ENCODE assay signal across 17 mouse cellular contexts in genomic region chr4:81023436-81023983, GRCm38 (mm10).
A peak's percentile ranks its signal among the peaks of the same experiment; 100 is the strongest.
DNase-seq lines count a peak whose midpoint lies in the region; ATAC-seq and TF ChIP-seq lines count a peak whose summit lies in the region.
"Had no signal": no experiment of that assay in that cellular context is flagged by ENCODE, and none has a peak within 500 bp of the region (broad histone marks: within the 10 kb centered on the region; RNA-seq: fewer than 3 reads in every experiment).

No protein-coding gene starts in this region.

- H3K27ac ChIP-seq in heart, embryonic 10.5 days, result no peak overlapping the region
- no peak overlapping the region for H3K27ac ChIP-seq in kidney, embryonic 16.5 days (ENCODE audit: low read length)
- no peak overlapping the region for H3K27ac ChIP-seq in kidney, adult 2 months (ENCODE audit: insufficient read depth, low read depth, low read length)
- H3K27ac ChIP-seq: hindbrain, embryonic 15.5 days; limb, embryonic 13.5 days; liver, embryonic 14.5 days; midbrain, embryonic 13.5 days had no signal

- peak overlapping the region; percentile 20 for H3K4me2 ChIP-seq in kidney, embryonic 16.5 days (replicated peaks; ENCODE audit: low read depth, low read length)
- H3K4me2 ChIP-seq in myocyte (ENCODE audit: low read depth), result peak overlapping the region; percentile 63
- H3K4me2 ChIP-seq: hindbrain, embryonic 15.5 days; limb, embryonic 13.5 days; midbrain, embryonic 13.5 days had no signal

- H3K9me3 ChIP-seq in heart, embryonic 10.5 days, result no peaks in the 10 kb centered on the region
- H3K9me3 ChIP-seq in kidney, embryonic 16.5 days (ENCODE audit: low read length), result no peaks in the 10 kb centered on the region
- H3K9me3 ChIP-seq: hindbrain, embryonic 15.5 days; limb, embryonic 13.5 days; midbrain, embryonic 13.5 days had no signal

- peak; percentile 78 for DNase-seq in heart, adult 11 months
- no peak for DNase-seq in heart, embryonic 10.5 days (ENCODE audit: low spot score)
- no peak for DNase-seq in kidney, adult 2 months
- DNase-seq in urinary bladder, postnatal 36 days (ENCODE audit: low spot score in 2 of 2), result peak; percentile 7 to 13
- DNase-seq in urinary bladder, adult 18-20 months (ENCODE audit: low spot score in 2 of 2), result no peak
- no peak for DNase-seq in embryo, embryonic 10.5 days (ENCODE audit: low spot score)
- DNase-seq: adrenal gland, postnatal 10 days; cerebellum, adult 9-11 months; thymus, postnatal 4 days had no signal

- WGBS in heart, embryonic 10.5 days, result 68% methylated on average over 14 of the region's 14 CpGs
- 37% methylated on average over 14 of the region's 14 CpGs for whole genome bisulfite sequencing in kidney, embryonic 16.5 days
- 36% methylated on average over 14 of the region's 14 CpGs for WGBS in kidney, adult 2 months

- ATAC-seq in kidney, embryonic 16.5 days (ENCODE audit: low FRiP score, low TSS enrichment), result peak; percentile 63; the same call in 1 of the 2 replicates
- ATAC-seq: intestine, embryonic 16.5 days; midbrain, embryonic 13.5 days had no signal

- no peaks in the 10 kb centered on the region for H3K4me1 ChIP-seq in heart, embryonic 10.5 days
- 0 out of 2 replicates have a peak, but pooled peaks cover 4% of the 10 kb centered on the region for H3K4me1 ChIP-seq in kidney, embryonic 16.5 days (ENCODE audit: insufficient read depth, low read length)
- no peaks in the 10 kb centered on the region for H3K4me1 ChIP-seq in kidney, adult 2 months (ENCODE audit: control insufficient read depth, insufficient read depth, low read length)
- H3K4me1 ChIP-seq: hindbrain, embryonic 15.5 days; limb, embryonic 13.5 days; midbrain, embryonic 13.5 days had no signal

- TF ChIP-seq CTCF in kidney, adult 2 months (conservative IDR thresholded peaks at IDR 0.05; ENCODE audit: insufficient read depth, insufficient read length, low read depth, low read length), result no peak

- no peak overlapping the region for H3K9ac ChIP-seq in kidney, embryonic 16.5 days (replicated peaks; ENCODE audit: low read length)
- H3K9ac ChIP-seq: hindbrain, embryonic 15.5 days; limb, embryonic 13.5 days; liver, embryonic 14.5 days; midbrain, embryonic 13.5 days had no signal

- no peak overlapping the region for H3ac ChIP-seq in myocyte (ENCODE audit: control insufficient read depth, insufficient read length)

- no peak for TF ChIP-seq POLR2A in kidney, adult 2 months (IDR thresholded peaks at IDR 0.05; ENCODE audit: low read depth, low read length)
- no peak for TF ChIP-seq POLR2A in myocyte (IDR thresholded peaks at IDR 0.05; ENCODE audit: insufficient read length, low read depth)

- H3K27me3 ChIP-seq in heart, embryonic 10.5 days (ENCODE audit: insufficient read depth, poor library complexity, severe bottlenecking), result no peaks in the 10 kb centered on the region
- H3K27me3 ChIP-seq in kidney, embryonic 16.5 days (ENCODE audit: insufficient read depth, low read length), result no peaks in the 10 kb centered on the region
- no peaks in the 10 kb centered on the region for H3K27me3 ChIP-seq in kidney, adult 2 months (replicated peaks; ENCODE audit: control insufficient read depth, insufficient read depth, low read length)
- H3K27me3 ChIP-seq in myocyte (ENCODE audit: control insufficient read depth, insufficient read depth, insufficient read length), result no peaks in the 10 kb centered on the region
- H3K27me3 ChIP-seq: CH12.LX; hindbrain, embryonic 15.5 days; limb, embryonic 13.5 days; midbrain, embryonic 13.5 days had no signal

- no peaks in the 10 kb centered on the region for H3K36me3 ChIP-seq in heart, embryonic 10.5 days
- no peaks in the 10 kb centered on the region for H3K36me3 ChIP-seq in kidney, embryonic 16.5 days (ENCODE audit: insufficient read depth, low read length)
- H3K36me3 ChIP-seq in kidney, adult 2 months (ENCODE audit: control insufficient read depth, insufficient read depth, low read length), result no peaks in the 10 kb centered on the region
- no peaks in the 10 kb centered on the region for H3K36me3 ChIP-seq in myocyte (ENCODE audit: control insufficient read depth, insufficient read depth)
- H3K36me3 ChIP-seq: hindbrain, embryonic 15.5 days; limb, embryonic 13.5 days; midbrain, embryonic 13.5 days had no signal

- no peaks in the 10 kb centered on the region for H3K79me2 ChIP-seq in myocyte (ENCODE audit: control insufficient read depth, insufficient read depth)

- H3K4me3 ChIP-seq in heart, embryonic 10.5 days, result no peak overlapping the region
- H3K4me3 ChIP-seq in kidney, embryonic 16.5 days (ENCODE audit: low read length), result no peak overlapping the region
- H3K4me3 ChIP-seq in kidney, adult 2 months (ENCODE audit: insufficient read depth, low read depth, low read length), result no peak overlapping the region
- no peak overlapping the region for H3K4me3 ChIP-seq in myocyte
- H3K4me3 ChIP-seq: hindbrain, embryonic 15.5 days; limb, embryonic 13.5 days; midbrain, embryonic 13.5 days had no signal

TF ChIP-seq in myocyte, 11 proteins besides CTCF, POLR2A, EP300 and RAD21:
- TF ChIP-seq MAX (IDR thresholded peaks at IDR 0.05; ENCODE audit: low read depth) (no peak), TCF12 (IDR thresholded peaks at IDR 0.05; ENCODE audit: insufficient read depth, poor library complexity, severe bottlenecking) (no peak), MYOG (IDR thresholded peaks at IDR 0.05; ENCODE audit: control insufficient read depth in 1 of 3, insufficient read depth in 1 of 3, insufficient read length in 2 of 3, low read depth in 2 of 3) (no peak), REST (IDR thresholded peaks at IDR 0.05; ENCODE audit: insufficient read depth, insufficient read length) (no peak), SRF (IDR thresholded peaks at IDR 0.05; ENCODE audit: control insufficient read depth, insufficient read length, low read depth) (no peak), USF1 (IDR thresholded peaks at IDR 0.05; ENCODE audit: low read depth) (no peak), POLR2AphosphoS2 (IDR thresholded peaks at IDR 0.05; ENCODE audit: insufficient read length, low read depth) (no peak), MYOD1 (IDR thresholded peaks at IDR 0.05; ENCODE audit: control insufficient read depth in 1 of 3, insufficient read length in 2 of 3, low read depth in 2 of 3) (no peak), E2F4 (IDR thresholded peaks at IDR 0.05; ENCODE audit: insufficient read depth) (no peak), TCF3 (IDR thresholded peaks at IDR 0.05; ENCODE audit: insufficient read length, low read depth) (no peak), CEBPB (IDR thresholded peaks at IDR 0.05; ENCODE audit: insufficient read depth, poor library complexity, severe bottlenecking) (no peak)

Comparison
In these comparisons a context has a peak if more than half of its experiments do, and no peak if none do; other contexts are left out.
1. DNase-seq: peak in heart, adult 11 months (single experiment) and urinary bladder, postnatal 36 days (2 of 2); none in heart, embryonic 10.5 days (single experiment), kidney, adult 2 months (single experiment), urinary bladder, adult 18-20 months (0 of 2) and embryo, embryonic 10.5 days (single experiment).